Mouse (Mus musculus) layer of hippocampus, adult 2 months (tissue): ENCODE results near the gene Olfr1373. TPM values are rescaled to one million over a fixed set of nuclear protein-coding genes. Genes with fewer than 3 reads are reported as not detected.
"Not testable (repeated sequence)": the region's sequence is repeated elsewhere in the genome, so short reads cannot be mapped to it uniquely, and the experiment has no call there.

Experiments used
- DNase-seq, 2 experiments: peaks; one replicate each; pipeline ENCODE4 v3.0.0; 2022; ENCODE audit warnings: low spot score in 2 of 2
- H3K27ac ChIP-seq: fragments of 200-600 bp; 2 replicates; pipeline ENCODE4 v1.8.1; 2022
- H3K4me3 ChIP-seq: fragments of 200-600 bp; 2 replicates; pipeline ENCODE4 v1.8.1; 2022; ENCODE audit warnings: mild to moderate bottlenecking
- CTCF ChIP-seq: fragments of 200-600 bp; conservative IDR thresholded peaks from 2 replicates; pipeline ENCODE4 v1.8.1; 2022; ENCODE audit warnings: antibody characterized with exemption, mild to moderate bottlenecking, moderate library complexity
- long read RNA-seq, 2 experiments: library from polyadenylated mRNA; stranded (forward); transcript quantifications; one replicate each; pipeline ENCODE4 v2.0.0; 2021; ENCODE audit warnings: borderline mapping rate in 2 of 2
- total RNA-seq, 2 experiments: library from RNA; stranded (reverse); gene quantifications; 2 replicates each; pipeline ENCODE4 v1.2.3; 2021

The Olfr1373 gene
- not detected for total RNA-seq
- long read RNA-seq, experiment 1: 0 reads
- long read RNA-seq, experiment 2: 0 reads

DNA sequence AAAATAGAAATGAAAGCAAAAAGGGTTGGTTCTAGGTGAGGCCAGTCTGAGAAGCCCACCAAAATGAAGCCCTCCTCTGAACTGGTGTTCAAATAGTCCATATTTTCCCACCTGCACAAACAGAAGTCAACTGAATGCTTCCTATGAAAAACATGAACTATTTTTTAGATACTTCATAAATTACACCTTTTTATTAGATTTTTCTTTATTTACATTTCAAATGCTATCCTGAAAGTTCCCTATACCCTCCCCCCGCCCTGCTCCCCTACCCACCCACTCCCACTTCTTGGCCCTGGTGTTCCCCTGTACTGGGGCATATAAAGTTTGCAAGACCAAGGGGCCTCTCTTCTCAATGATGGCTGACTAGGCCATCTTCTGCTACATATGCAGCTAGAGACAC, at the start of gene Olfr1373:
TSS of gene Olfr1373 (minus strand) at position 101 of the 400 bp plus-strand sequence.
- not testable (repeated sequence) for H3K27ac ChIP-seq, H3K4me3 ChIP-seq, DNase-seq

DNA sequence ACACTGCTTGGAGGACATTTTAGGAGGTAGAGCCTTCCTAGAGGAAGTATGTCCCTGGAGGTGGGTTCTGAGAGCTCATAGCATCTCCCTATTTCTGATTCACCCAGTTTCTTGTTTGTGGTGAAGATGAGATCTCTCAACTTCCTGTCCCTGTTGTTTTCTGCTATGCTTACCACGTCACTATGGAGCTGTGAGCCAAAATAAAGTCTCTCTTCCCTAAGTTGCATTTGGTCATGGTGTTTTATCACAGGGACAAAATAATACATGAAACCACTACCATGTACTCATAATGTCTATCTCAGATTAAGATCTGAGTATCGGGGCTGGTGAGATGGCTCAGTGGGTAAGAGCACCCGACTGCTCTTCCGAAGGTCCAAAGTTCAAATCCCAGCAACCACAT, 35.3 kb upstream of the Olfr1373 start:
- not testable (repeated sequence) for H3K4me3 ChIP-seq, H3K27ac ChIP-seq, DNase-seq

DNA sequence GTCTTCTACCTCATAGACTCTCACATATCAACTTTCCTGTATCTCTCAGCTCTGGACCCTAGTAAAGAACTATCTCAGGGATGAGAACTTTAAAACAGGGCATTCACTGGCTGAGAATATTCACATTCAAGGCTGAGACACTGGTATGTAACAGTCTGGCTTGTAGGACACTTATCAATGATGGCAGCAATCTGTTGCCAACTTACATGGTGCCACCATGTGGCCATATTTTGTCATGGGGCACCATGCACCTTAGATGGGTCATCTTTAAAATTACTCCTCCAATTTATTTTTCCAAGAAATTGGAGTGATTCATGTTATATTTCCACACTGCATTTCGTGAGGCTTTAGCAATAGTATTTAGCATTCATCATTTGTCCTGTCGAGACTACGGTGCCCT, 34.6 kb upstream of the Olfr1373 start:
- DNase-seq, H3K4me3 ChIP-seq, H3K27ac ChIP-seq: not testable (repeated sequence)
- peak; percentile 36 for TF ChIP-seq CTCF

DNA sequence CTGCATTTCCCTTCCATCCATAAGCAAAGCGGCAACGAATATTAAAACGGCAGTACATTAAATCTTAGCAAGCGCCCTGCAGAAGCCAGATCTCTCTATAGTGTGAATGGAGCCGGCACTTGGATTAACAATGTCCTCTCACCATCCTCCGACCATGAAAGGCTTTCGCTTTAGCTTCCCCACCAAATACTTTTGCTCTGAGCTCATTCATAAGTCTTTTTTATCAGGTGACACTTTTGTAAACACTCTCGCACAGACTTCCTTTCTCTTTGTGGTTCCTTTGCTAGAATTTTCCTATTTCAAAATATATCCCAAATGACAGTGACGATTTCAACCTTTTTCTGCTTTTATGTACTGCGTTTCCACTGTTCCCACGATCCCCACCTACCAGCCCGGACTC, 23.1 kb upstream of the Olfr1373 start:
- H3K4me3 ChIP-seq: peak overlapping the region; percentile 41; the same call in 1 of the 2 replicates
- no peak for DNase-seq
- no peak for TF ChIP-seq CTCF
- no peak overlapping the region for H3K27ac ChIP-seq

DNA sequence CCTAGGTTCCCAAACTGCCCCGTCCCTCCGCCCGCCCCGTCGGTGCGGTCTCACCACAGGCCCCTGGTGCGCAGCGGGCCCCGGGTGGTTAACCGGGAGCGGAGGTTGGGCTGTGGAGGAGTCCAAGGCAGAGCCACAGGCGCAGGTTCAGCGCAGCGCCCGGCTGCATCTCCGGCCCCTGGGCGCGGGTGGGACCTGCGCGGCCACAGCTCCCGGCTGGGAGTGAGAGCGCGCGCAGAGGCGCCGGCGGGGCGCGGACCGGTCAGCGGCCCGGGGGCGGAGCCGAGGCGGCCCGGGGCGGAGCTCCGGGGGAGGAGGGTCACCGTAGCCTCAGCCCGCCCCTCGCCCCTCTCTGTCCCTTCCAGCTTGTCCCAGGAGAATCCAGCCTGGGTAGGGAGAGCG, 22.6 kb upstream of the Olfr1373 start:
- H3K4me3 ChIP-seq: peak overlapping the region; percentile 43
- not testable (repeated sequence) for H3K27ac ChIP-seq, DNase-seq

DNA sequence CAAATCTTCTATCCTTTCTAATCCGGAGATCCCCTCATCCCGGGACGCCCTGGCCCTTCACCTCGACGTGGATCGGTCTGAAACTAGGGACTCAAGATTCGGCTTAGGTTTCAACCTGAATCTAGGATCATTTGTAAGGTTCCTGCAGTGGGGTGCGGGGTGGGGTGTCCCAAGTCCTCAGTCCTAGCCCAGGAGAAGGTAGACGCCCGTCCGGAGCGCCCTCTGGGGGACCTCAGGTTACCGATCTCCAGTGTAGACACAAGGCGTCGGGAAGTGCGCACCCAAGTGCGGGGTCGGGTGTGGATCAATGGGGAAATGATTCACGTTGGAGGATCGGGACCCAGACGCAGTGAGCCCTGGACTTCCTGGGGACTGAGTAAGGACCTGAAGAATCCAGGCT, 21.8 kb upstream of the Olfr1373 start:
- TF ChIP-seq CTCF: peak; percentile 23
- DNase-seq: no peak
- H3K4me3 ChIP-seq: no peak overlapping the region
- no peak overlapping the region for H3K27ac ChIP-seq

DNA sequence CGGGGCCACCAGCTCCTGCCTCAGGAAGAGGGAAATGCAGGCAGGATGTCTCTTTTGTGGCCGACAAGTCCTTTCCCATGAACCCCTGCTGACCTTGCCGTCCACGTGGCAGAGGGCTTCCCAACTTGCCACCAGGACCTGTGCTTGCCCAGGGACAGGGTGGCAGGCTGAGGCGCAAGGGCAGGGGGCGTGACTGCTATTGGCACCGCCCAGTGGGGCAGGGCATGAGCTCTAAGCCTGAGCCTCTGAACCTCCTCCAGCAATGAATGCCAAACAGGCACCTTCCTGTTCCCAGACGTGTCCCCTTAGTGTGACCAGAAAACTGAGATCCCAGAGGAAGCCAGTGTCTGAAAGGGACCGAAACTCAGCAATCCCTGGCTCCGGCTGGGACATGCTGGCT, 18.6 kb upstream of the Olfr1373 start:
- Histone ChIP-seq H3K27ac (no peak overlapping the region), H3K4me3 (no peak overlapping the region)
- no peak for TF ChIP-seq CTCF
- DNase-seq: no peak

DNA sequence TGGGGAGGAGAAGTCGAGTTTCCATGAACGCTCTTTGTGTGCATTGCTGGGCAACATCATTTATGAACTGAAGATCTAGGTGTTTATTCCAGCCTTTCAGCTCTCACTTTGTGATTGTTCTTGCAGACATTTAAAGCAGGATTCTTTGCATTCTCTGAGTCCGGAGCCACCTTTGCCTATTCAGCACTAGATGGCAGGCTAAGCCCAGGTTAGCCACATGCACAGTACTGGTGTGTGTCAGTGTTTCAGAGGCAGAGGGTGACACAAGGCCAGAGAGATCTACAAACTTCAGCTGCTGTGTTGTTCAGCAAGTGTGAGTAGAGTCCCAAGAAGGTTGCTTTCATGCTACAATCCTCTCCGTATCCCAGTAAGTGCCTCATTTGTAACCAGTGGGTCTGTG, 1.7 kb downstream of the Olfr1373 start:
- TF ChIP-seq CTCF: peak; percentile 81
- peak; percentile 57 to 59 for DNase-seq
- H3K4me3 ChIP-seq, H3K27ac ChIP-seq: not testable (repeated sequence)

DNA sequence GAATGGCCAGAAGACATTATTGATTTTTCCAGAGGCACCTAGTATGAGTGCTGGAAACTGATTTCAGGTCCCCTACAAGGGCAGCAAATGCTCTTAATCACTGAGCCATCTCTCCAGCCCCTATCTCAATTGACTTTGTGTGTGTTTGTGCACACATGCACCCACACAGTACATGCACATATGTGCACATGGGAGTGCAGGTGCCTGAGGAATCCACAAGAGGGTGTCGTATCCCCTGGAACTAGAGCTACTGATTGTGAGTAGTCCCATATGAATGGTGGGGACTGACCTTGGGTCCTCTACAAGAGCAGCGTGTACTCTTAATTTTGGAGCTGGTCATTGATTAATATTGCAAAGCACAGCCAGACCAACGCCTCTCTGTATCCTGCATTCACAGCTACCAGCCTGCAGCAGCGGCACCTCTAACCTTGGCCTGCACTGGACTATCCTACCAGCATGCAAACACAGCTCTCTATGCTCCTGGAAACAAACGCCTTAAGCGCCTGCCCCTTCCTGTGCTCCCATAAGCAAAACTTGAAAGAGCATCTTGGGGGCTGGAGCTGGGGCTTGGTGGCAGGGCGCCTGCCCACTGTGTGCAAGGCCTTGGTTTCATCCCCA, 14.8 kb downstream of the Olfr1373 start:
- peak; percentile 54 for TF ChIP-seq CTCF
- no peak overlapping the region for H3K4me3 ChIP-seq
- no peak for DNase-seq
- peak overlapping the region; percentile 78; the same call in 1 of the 2 replicates for H3K27ac ChIP-seq

DNA sequence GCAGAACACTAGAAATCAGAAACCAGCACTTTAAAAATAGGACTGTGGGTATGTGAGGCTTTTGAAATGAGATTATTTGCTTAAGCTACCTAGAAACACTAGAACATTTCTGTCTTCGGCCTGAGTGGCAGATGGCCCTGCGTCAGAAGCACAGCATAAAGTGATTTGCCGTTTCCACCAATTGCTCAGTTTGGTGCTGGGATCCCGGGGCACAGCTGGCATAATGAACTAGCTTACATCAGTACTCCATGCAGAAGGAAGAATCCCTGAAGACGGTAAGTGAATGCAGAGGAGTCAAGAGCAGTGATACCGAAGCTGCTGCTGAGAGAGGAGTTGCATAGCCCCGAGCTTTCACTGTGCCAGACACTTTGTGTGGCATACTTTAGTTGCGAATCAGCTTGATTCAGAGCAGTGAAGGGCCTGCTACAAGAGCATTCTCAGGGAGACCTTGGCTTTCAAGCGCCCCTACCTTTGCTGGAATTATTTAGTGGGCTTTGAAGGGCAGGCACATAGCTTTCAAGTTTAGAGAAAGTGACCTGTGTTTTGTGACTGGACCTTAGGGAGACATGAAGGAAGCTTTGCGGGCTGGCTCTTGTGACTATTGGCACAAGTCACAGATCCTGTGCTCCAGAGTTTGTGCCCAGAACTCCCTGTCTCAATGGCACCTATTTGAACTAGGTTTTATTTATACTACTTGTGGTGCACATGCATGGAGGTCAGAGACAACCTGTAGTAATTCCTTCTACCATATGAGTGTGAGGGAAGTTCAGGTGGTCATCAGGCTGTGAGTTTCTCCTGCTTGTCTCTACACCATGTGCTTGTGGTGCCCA, 15.5 kb downstream of the Olfr1373 start:
- no peak for TF ChIP-seq CTCF
- peak; percentile 48 to 57 for DNase-seq
- Histone ChIP-seq H3K4me3 (no peak overlapping the region), H3K27ac (peak overlapping the region; percentile 78)

DNA sequence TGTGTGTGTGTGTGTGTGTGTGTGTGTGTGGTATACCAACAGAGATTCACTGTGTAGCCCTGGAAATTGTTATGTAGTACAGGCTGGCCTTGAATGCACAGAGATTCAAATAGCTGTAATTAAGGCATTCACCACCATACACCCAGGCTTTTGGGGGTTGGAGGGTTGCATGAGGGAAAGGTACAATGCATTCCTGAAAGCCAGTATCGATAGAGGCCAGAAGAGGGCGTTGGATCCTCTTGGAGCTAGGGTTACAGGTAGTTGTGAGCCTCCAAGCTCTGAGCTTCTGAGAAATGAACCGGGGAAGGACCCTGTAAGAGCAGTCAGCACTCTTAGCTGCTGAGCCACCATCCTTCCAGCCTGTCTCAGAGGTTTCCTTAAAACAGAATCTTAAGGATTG, 16.2 kb downstream of the Olfr1373 start:
- Histone ChIP-seq H3K4me3 (no peak overlapping the region), H3K27ac (peak overlapping the region; percentile 78)
- DNase-seq: no peak
- peak; percentile 62 for TF ChIP-seq CTCF

DNA sequence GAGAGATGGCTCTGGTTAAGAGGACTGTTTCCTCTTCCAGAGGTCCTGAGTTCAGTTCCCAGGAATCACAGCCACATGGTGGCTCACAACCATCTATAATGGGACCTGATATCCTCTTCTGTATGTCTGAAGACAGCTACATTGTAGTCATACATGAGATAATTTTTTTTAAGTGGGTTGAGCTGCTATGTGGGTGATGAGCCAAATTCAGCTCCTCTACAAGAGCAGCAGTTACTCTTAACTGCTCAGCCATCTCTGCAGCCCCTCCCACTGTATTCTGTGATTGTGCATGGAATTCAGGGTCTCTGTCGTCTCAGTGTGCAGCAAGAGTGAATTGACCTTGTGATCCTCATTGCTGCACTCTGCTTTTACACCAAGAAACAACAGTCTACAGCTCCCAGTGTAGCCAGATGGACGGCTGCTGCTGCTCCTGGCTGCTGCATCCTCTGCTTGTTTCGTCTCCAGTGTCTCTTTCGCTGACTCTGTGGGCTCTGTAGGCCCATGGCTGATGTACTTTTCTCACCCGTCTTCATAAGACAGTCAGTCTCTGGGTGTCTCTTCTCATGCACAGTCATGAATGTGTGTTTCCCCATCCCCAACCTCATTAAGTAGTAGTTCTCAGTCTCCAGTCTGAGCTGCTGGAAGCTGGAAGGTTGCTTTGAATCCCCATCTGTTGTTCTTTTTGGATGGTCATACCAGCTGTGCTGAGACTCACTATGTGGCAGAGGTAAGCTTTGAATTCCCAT, 16.8 kb downstream of the Olfr1373 start:
- TF ChIP-seq CTCF: no peak
- peak in 1 of 2 experiments; percentile 6 for DNase-seq
- H3K4me3 ChIP-seq: no peak overlapping the region
- H3K27ac ChIP-seq: peak overlapping the region; percentile 39

DNA sequence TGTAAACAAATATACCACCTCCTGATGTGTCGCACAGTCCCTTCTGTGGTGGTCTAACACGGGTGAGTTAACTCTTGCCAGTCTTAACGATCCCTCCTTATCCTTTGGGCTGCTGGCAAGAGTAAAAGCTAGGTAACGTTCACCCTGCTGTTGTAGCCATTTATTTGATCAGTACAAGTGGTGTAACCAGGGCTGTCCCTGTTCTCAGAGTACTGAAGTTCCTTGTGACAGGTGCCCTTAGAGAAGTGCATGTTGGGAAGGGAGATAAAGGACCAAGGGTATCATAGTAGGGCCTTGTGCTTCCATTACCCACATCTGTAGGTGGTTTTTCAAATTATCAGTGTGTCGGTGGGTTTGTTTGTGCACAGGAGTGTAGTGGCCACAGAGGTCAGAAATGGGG, 17.6 kb downstream of the Olfr1373 start:
- TF ChIP-seq CTCF: no peak
- no peak for DNase-seq
- H3K4me3 ChIP-seq: no peak overlapping the region
- no peak overlapping the region; the same call in 1 of the 2 replicates for H3K27ac ChIP-seq
